Mouse (Mus musculus) gastrocnemius, postnatal 36 days (tissue): ENCODE results near the gene Gm19684. TPM values are rescaled to one million over a fixed set of nuclear protein-coding genes. Genes with fewer than 3 reads are reported as not detected.
"Not testable (repeated sequence)": the region's sequence is repeated elsewhere in the genome, so short reads cannot be mapped to it uniquely, and the experiment has no call there.

Experiments used
- DNase-seq, 2 experiments: peaks; one replicate each; pipeline ENCODE4 v3.0.0; 2022
- intact Hi-C: fragments of 180-260 bp; cut with DNase I; formaldehyde crosslinking; loops from one replicate; pipeline ENCODE4 v1.15.1; 2025
- total RNA-seq, 2 experiments: library from RNA; stranded (reverse); gene quantifications; 2 replicates each; pipeline ENCODE4 v1.2.3; 2021

Gm19684 gene
- total RNA-seq, 2 experiments from 2014 or later: not detected

GRCm38 (mm10) chr17:36128968-36129817 lies 7.7 kb downstream of the Gm19684 start, which contains the start of gene Gm7030:
Gm7030 (minus strand) TSS chr17:36129425.
- DNase-seq, intact Hi-C loops: not testable (repeated sequence)

GRCm38 (mm10) chr17:36131516-36132265 lies 10.2 kb downstream of the Gm19684 start:
- intact Hi-C loops: loop anchor here (10.0 kb wide), 1 partner anchor 67 kb away; no protein-coding TSS in a partner anchor
- no peak for DNase-seq

DNA sequence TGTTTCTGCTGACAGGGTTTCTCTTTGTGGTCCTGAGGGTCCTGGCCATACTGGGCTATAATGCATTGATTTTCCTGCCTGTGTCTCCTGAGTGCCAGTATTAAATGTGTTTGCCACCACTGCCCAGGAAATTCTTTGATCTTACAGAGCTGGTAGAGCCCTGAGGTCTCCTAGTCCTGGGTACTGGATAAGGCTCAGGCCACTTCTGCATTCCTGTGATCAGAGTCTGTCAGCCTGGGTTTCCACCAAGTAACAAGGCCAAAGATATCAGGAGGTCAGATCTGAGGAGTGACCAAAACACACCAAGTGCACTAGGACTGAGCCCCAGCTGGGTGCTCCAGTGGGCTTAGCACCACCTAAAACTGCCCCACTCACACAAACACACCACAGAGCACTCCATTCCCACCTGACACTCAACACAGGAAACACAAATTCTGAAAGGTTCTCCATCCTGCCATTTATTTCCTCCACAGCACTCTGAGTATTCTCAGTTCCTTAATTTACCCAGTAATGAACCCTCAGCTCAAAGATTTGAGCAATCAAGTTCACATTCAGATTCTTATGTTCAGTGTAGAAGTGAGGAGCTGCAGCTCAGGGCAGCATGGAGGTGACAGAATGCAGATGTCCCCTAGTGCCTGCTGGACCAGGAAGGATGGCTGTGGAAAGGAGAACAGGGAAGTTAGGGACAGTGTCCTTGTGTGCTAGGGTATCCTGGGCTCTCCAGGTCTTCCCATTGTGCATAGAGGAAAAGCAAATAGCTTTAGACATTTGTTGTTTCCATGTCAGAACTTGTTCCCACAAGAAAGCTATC lies 14.1 kb downstream of the Gm19684 start:
- intact Hi-C loops: loop anchor here (10.0 kb wide), 1 partner anchor 71 kb away; no protein-coding TSS in a partner anchor

DNA sequence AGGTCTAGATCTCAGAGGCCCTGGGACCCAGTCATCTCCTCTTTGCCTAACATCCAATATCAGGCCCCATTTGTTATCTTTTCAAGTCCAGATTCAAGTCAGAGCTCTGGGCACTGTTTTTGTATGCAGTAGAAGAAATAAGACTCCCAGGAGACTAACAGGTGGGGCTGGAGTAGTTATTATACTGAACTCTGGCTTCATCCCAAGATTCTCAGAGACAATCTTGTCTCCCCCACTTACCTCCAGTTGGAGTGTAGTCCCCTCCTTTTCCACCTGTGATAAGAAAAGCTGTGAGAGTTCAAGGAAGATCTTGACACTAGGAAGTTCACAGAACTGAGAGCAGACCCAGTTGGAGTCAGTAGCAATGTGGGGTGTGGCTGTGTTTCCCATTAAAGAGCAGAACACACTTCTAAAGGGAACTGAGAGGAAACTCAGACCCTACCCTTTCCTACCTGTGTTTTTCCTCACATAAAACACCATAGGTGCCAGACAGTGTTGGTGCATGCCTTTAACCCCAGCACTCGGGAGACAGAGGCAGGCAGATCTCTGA lies 14.9 kb downstream of the Gm19684 start:
- intact Hi-C loops: loop anchor here (10.0 kb wide), 1 partner anchor 72 kb away; no protein-coding TSS in a partner anchor
- not testable (repeated sequence) for DNase-seq

More for the DNA sequence above, 14.1 kb downstream of the Gm19684 start:
- not testable (repeated sequence) for DNase-seq

DNA sequence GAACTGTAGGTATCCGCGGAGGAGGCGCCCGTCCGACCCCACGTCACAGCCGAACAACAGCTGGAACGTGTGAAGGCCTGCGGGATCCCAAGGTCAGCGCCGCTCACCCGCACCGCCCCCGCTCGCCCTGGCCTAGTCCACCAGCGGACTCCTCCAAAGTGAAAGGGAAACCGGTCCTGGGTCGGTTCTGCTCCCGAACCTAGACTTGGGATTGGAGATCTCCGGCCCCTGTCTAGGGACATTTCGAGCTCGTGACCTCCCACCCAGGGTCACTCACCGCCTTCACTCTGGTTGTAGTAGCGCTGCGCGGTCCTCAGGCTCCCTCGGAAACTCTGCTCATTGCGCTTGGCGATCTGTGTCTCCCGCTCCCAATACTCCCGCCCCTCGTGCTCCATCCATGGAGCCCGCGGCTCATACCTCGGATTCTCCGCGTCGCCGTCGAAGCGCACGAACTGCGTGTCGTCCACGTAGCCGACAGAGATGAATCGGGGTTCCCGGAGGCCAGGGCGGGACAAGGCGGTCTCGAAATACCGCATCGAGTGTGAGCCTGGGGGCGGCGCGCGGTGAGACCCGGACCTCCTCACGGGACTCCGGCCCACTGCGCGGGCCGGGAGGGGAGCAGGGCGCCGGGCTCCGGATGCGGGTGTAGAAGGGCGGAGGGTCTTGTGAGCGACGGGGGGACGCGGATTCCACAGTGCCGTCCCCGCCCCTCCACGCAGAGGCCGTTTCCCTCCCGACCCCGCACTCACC lies 23.8 kb downstream of the Gm19684 start:
- no peak for DNase-seq
- intact Hi-C loops: no loop called here

GRCm38 (mm10) chr17:36145861-36146156 lies 24.3 kb downstream of the Gm19684 start:
- intact Hi-C loops, DNase-seq: not testable (repeated sequence)

DNA sequence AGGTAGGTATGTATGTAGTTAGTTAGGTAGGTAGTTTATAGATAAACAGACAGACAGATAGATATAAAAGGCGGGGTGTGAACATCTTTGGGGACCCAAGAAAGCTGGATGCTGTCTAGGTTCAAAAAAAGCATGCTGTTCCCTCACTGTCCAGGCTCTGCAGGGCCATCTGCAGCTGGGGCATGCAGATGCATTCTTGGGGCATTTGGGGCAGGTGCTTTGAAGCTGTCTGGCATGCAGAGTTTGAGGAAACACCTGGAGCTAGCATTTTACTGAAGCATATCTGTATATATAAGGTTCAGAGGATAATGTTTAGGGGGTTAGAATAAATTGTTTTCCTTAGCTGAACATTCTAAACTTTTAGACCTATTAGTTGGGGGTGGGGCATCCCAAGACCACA lies 25.5 kb downstream of the Gm19684 start:
- DNase-seq, intact Hi-C loops: not testable (repeated sequence)

DNA sequence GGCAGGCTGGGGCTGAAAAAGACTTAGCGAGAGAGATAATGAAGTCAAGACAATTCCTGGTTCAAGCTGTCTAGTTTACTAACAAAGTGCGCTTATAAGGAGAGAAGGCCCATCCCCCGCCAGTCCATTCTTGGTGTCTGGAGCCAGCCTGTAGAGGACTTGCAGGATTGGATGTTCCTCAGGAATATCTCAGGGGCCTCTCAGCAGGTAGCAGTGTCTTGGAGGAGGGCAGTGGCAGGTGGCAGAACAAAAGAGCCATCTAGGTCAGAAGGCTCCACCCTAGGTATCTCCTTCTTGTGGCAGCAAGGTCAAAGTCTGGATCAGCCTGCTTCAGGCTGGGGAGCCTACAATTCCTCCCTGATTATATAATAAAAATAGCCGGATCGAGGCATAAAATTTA lies 27.0 kb downstream of the Gm19684 start:
- intact Hi-C loops, DNase-seq: not testable (repeated sequence)

- DNase-seq, intact Hi-C loops: not testable (repeated sequence)
These were observed 29.7 kb downstream of the Gm19684 start for GRCm38 (mm10) chr17:36151200-36151599.

- no peak for DNase-seq
These were observed 33.0 kb downstream of the Gm19684 start for GRCm38 (mm10) chr17:36154271-36155149.

DNA sequence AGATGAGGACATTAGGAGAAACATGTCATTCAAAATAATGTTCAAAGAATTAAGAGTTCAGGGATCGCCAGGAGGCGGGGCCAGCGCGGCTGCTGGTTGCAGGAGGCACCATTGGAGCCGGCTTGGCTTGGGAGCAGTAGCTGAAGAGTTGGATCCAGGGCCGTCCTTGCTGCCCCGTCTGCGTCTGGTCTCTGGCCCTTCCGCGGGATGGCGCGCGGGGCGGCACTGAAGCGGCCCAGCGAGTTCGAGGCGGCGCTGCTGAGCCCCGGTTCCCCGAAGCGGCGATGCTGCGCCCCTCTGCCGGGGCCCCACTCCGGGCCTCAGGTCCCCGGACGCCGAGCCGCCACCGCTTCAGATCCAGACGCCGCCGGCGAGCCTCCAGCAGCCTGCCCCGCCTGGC lies 36.3 kb downstream of the Gm19684 start:
- intact Hi-C loops, DNase-seq: not testable (repeated sequence)

More at GRCm38 (mm10) chr17:36154271-36155149, 33.0 kb downstream of the Gm19684 start:
- intact Hi-C loops: no loop called here

GRCm38 (mm10) chr17:36158264-36158663 lies 36.8 kb downstream of the Gm19684 start:
- intact Hi-C loops, DNase-seq: not testable (repeated sequence)

DNA sequence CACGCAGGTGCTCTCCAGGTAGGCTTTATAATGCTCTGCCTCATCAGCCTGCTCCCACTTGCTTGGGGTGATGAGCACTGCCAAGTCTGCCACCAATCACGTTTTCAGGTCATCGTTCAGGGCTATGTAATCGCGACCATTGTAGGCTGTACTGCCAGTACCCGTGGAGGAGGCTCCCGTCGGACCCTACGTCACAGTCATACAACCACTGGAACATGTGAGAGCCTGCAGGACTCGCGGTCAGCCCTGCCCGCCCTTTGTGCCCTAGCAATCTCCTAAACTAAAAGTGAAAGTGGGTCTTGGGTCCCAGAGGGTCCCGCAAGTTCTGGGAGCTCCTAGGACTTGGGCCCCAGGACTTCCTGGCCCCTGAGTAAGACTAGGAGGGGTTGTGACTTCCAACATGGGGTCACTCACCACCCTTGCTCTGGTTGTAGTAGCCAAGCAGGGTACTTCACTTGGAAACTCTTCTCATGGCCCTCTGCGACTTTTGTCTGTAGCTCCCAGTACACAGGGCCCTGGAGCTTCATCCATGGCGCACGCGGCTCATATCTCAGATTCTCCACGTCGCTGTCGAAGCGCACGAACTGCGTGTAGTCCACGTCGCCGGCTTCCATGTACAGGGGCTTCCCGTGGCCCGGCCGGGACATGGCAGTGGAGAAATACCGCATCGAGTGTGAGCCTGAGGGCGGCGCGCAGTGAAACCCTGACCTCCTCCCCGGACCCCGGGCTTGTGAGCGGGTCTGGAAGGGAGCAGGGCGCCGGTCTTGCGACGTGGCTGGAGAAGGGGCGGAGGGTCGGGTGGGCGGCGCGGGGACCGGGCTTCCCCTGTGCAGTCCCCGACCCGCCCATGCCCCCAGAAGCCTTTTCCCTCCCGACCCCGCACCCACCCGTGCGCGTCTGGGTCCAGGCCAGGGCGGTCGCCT lies 39.9 kb downstream of the Gm19684 start:
- DNase-seq: no peak

DNA sequence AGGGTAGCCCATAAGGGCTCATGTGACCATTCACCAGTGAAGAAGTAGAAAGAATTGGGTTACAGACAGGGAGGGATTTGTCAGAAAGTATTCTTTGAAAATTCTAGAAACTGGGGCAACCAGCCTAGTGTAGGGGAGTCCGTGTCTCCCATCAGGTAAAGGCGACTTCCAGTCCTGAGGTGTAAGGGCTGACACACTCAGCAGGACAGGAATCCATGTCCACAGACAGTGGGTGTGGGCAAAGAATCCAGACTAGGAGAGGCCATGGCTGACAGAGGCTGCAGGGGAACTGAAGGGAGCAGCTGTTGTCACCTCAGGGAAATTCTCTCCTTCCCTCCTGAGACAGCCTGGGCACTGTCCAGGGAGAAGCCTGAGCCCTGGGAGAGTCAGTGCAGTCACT lies 45.4 kb downstream of the Gm19684 start:
- intact Hi-C loops, DNase-seq: not testable (repeated sequence)

More for the DNA sequence above, 39.9 kb downstream of the Gm19684 start:
- intact Hi-C loops: no loop called here

- intact Hi-C loops: no loop called here
These were observed 46.0 kb downstream of the Gm19684 start for GRCm38 (mm10) chr17:36167306-36168038.

GRCm38 (mm10) chr17:36168039-36168652 lies 46.7 kb downstream of the Gm19684 start, which contains the start of gene Gm8909:
Gm8909 (minus strand) TSS chr17:36168537.
- intact Hi-C loops: no loop called here
- no peak for DNase-seq

More at GRCm38 (mm10) chr17:36167306-36168038, 46.0 kb downstream of the Gm19684 start:
- DNase-seq: no peak
